Mouse (Mus musculus): ENCODE measurements around the gene Gm5965. TPM values are rescaled to one million over a fixed set of nuclear protein-coding genes. Genes with fewer than 3 reads are reported as not detected.
"Not testable (repeated sequence)": the region's sequence is repeated elsewhere in the genome, so short reads cannot be mapped to it uniquely, and the experiment has no call there.

Gene Gm5965
- polyA plus RNA-seq (2016; fragmentation: Nextera tagmentation; extraction: Ambion mirVana), result not detected in 2 replicates

GRCm38 (mm10) chr16:88777596-88777995 lies at the start of gene Gm5965:
Gm5965 (plus strand) TSS chr16:88777896.
- 90% methylated on average over 6 of the region's 6 CpGs for WGBS
- Histone ChIP-seq H3K9me3 (no peaks in the 10 kb centered on the region), H3K36me3 (no peaks in the 10 kb centered on the region), H3K27ac (no peak within 1 kb of the TSS), H3K4me2 (replicated peaks) (no peak within 1 kb of the TSS), H3K4me3 (no peak within 1 kb of the TSS), H3K27me3 (no peaks in the 10 kb centered on the region), H3K9ac (no peak within 1 kb of the TSS), H3K4me1 (no peaks in the 10 kb centered on the region)
- ATAC-seq (ENCODE audit: insufficient number of reproducible peaks, insufficient read depth, low FRiP score, low TSS enrichment), result no peak

GRCm38 (mm10) chr16:88728812-88729275 lies 48.9 kb upstream of the Gm5965 start, which contains the start of gene Krtap13-1:
Krtap13-1 (plus strand) TSS chr16:88728862.
- no peaks in the 10 kb centered on the region for H3K4me1 ChIP-seq
- no peak within 1 kb of the TSS for H3K9ac ChIP-seq
- no peak within 1 kb of the TSS for H3K27ac ChIP-seq
- H3K4me3 ChIP-seq, result no peak within 1 kb of the TSS
- H3K9me3 ChIP-seq, result no peaks in the 10 kb centered on the region
- 77% methylated on average over 4 of the region's 4 CpGs for WGBS
- no peak within 1 kb of the TSS for H3K4me2 ChIP-seq (replicated peaks)
- H3K36me3 ChIP-seq, result no peaks in the 10 kb centered on the region
- H3K27me3 ChIP-seq, result no peaks in the 10 kb centered on the region
- no peak for ATAC-seq (ENCODE audit: insufficient number of reproducible peaks, insufficient read depth, low FRiP score, low TSS enrichment)

DNA sequence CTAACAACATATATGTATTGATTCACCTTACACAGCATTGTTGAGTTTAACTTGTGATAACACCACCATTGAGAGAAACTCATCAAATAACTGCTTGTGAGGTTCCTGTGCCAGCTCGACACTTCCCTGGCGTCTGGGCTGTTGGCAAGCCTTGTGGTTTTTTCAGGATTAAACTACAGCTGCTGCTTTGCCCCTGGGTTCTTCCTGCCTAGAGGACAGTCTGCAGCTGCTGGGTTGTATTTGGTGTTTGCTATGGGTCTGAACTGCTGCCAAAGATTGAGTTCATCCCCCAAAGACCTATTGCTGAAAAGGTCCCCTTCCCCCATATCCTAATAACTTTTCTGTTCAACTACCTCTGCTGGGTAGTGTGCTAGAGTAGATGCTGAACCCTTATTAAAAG lies 42.3 kb upstream of the Gm5965 start:
- Histone ChIP-seq H3K9me3 (no peaks in the 10 kb centered on the region), H3K4me1 (no peaks in the 10 kb centered on the region), H3K9ac (no peak overlapping the region), H3K4me2 (replicated peaks) (no peak overlapping the region), H3K27me3 (no peaks in the 10 kb centered on the region), H3K36me3 (no peaks in the 10 kb centered on the region), H3K4me3 (no peak overlapping the region), H3K27ac (no peak overlapping the region)
- no peak for ATAC-seq (ENCODE audit: insufficient number of reproducible peaks, insufficient read depth, low FRiP score, low TSS enrichment)
- 68% methylated on average over 2 of the region's 2 CpGs for WGBS

DNA sequence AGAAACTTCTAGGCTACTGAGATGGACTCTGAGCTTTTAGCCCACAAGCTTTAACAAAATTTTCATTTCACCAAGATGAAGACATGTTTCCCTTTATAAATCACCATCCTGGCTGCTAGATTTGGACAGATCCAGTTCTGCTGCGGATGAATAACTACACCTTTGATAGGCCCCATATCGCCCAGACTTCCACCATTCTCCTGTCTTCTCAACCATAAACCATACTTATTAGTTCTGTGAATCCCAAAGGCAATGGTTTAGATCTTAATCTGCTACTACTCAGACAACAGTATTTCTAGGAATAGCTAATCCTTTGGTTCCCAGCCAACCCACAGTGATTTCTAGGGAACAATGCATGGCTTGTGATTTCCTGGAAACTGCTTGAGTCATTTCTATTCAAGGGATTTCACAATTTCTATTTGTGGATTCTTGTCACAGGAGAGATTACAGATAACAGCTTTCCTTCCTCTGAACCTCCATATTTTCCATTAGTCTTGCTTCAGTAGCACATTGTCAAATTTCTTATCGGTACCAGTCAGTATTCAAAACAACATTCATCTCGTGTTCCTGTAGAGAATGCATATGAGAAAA lies 32.9 kb upstream of the Gm5965 start:
- ATAC-seq (ENCODE audit: insufficient number of reproducible peaks, insufficient read depth, low FRiP score, low TSS enrichment), result no peak
- Histone ChIP-seq H3K9me3 (no peaks in the 10 kb centered on the region), H3K27me3 (no peaks in the 10 kb centered on the region), H3K36me3 (no peaks in the 10 kb centered on the region), H3K4me3 (no peak overlapping the region), H3K4me1 (no peaks in the 10 kb centered on the region), H3K4me2 (replicated peaks) (no peak overlapping the region), H3K27ac (no peak overlapping the region), H3K9ac (no peak overlapping the region)
- 83% methylated on average over 4 of the region's 4 CpGs for WGBS

- ATAC-seq (ENCODE audit: insufficient number of reproducible peaks, insufficient read depth, low FRiP score, low TSS enrichment), result no peak
- Histone ChIP-seq H3K27ac (no peak overlapping the region), H3K27me3 (no peaks in the 10 kb centered on the region), H3K36me3 (no peaks in the 10 kb centered on the region), H3K9me3 (no peaks in the 10 kb centered on the region), H3K4me3 (no peak overlapping the region), H3K4me1 (no peaks in the 10 kb centered on the region), H3K9ac (no peak overlapping the region), H3K4me2 (replicated peaks) (no peak overlapping the region)
- WGBS, result 53% methylated on average over 4 of the region's 4 CpGs
These were observed 29.8 kb upstream of the Gm5965 start for GRCm38 (mm10) chr16:88747943-88748342.

DNA sequence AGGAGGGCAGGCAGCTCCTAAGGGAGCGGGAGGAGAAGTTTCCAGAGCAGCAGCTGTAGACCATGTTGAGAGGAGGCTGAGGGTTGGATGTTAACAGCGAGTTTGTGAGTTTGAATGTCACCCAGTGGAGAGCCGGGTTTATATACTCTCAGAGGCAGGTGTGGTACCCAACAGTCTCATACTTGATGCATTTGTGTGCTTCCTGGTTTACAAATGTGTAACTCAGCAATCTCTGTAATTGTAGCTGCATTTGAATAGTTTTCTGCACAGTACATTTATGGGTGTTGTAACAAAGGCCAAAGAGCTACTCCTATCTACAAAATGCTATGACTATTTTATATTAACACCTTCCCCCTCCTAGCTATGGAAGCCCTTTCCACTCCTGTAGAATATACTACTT lies 26.2 kb upstream of the Gm5965 start, which contains the start of gene Krtap13:
Gene Krtap13 (minus strand): TSS at position 101 of the 400 bp plus-strand sequence.
- not testable (repeated sequence) for H3K27ac ChIP-seq; H3K4me2 ChIP-seq (replicated peaks); H3K27me3 ChIP-seq; H3K9ac ChIP-seq; H3K9me3 ChIP-seq; H3K4me3 ChIP-seq; H3K36me3 ChIP-seq; ATAC-seq (ENCODE audit: insufficient number of reproducible peaks, insufficient read depth, low FRiP score, low TSS enrichment); H3K4me1 ChIP-seq
- 83% methylated on average over 3 of the region's 3 CpGs for WGBS

- not testable (repeated sequence) for H3K27ac ChIP-seq; H3K27me3 ChIP-seq; H3K9me3 ChIP-seq; H3K4me3 ChIP-seq; ATAC-seq (ENCODE audit: insufficient number of reproducible peaks, insufficient read depth, low FRiP score, low TSS enrichment); H3K4me1 ChIP-seq; H3K9ac ChIP-seq; H3K4me2 ChIP-seq (replicated peaks); H3K36me3 ChIP-seq
- WGBS, result 85% methylated on average over 3 of the region's 3 CpGs
These were observed 19.1 kb upstream of the Gm5965 start, which contains the start of gene 2310034C09Rik for GRCm38 (mm10) chr16:88758547-88758946. 2310034C09Rik (plus strand) TSS chr16:88758847.

DNA sequence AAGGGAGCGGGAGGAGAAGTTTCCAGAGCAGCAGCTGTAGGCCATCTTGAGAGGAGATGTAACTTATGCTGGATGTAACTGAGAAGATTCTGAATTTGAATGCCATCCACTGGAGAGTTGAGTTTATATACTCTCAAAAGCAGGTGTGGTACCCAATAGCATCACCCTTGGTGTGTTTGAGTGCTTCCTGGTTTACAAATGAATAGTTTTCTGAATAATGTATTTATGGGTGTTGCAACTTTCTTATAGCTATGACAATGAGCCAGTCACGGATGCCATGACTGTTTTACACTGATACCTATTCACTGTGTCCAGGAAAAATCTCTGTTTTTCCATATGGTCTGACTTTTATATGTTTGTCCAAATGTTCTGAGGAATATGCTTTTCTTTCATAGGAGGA lies 3.6 kb upstream of the Gm5965 start, which contains the start of gene 2310057N15Rik:
Gene 2310057N15Rik (minus strand): TSS at position 101 of the 400 bp plus-strand sequence.
- WGBS, result 87% methylated on average over 2 of the region's 2 CpGs
- H3K27me3 ChIP-seq, result no peaks in the 10 kb centered on the region
- H3K9me3 ChIP-seq, result no peaks in the 10 kb centered on the region
- no peak within 1 kb of the TSS for H3K4me3 ChIP-seq
- no peak within 1 kb of the TSS for H3K9ac ChIP-seq
- no peak within 1 kb of the TSS for H3K27ac ChIP-seq
- H3K4me2 ChIP-seq (replicated peaks), result no peak within 1 kb of the TSS
- H3K4me1 ChIP-seq, result no peaks in the 10 kb centered on the region
- ATAC-seq (ENCODE audit: insufficient number of reproducible peaks, insufficient read depth, low FRiP score, low TSS enrichment), result no peak
- no peaks in the 10 kb centered on the region for H3K36me3 ChIP-seq

GRCm38 (mm10) chr16:88786786-88787185 lies 9.1 kb downstream of the Gm5965 start:
- no peak overlapping the region for H3K4me2 ChIP-seq (replicated peaks)
- H3K4me1 ChIP-seq, result no peaks in the 10 kb centered on the region
- H3K4me3 ChIP-seq, result no peak overlapping the region
- H3K27ac ChIP-seq, result no peak overlapping the region
- H3K36me3 ChIP-seq, result no peaks in the 10 kb centered on the region
- ATAC-seq (ENCODE audit: insufficient number of reproducible peaks, insufficient read depth, low FRiP score, low TSS enrichment), result no peak
- WGBS, result 82% methylated on average over 2 of the region's 2 CpGs
- no peaks in the 10 kb centered on the region for H3K9me3 ChIP-seq
- no peaks in the 10 kb centered on the region for H3K27me3 ChIP-seq
- no peak overlapping the region for H3K9ac ChIP-seq

GRCm38 (mm10) chr16:88811827-88812226 lies 34.1 kb downstream of the Gm5965 start, which contains the start of gene Gm20741:
Gm20741 (minus strand) TSS chr16:88812220.
- Histone ChIP-seq H3K36me3 (no peaks in the 10 kb centered on the region), H3K27me3 (no peaks in the 10 kb centered on the region), H3K4me3 (no peak within 1 kb of the TSS), H3K27ac (no peak within 1 kb of the TSS), H3K4me1 (no peaks in the 10 kb centered on the region), H3K9ac (no peak within 1 kb of the TSS), H3K4me2 (replicated peaks) (no peak within 1 kb of the TSS), H3K9me3 (no peaks in the 10 kb centered on the region)
- no peak for ATAC-seq (ENCODE audit: insufficient number of reproducible peaks, insufficient read depth, low FRiP score, low TSS enrichment)
- WGBS, result 85% methylated on average over 2 of the region's 2 CpGs

DNA sequence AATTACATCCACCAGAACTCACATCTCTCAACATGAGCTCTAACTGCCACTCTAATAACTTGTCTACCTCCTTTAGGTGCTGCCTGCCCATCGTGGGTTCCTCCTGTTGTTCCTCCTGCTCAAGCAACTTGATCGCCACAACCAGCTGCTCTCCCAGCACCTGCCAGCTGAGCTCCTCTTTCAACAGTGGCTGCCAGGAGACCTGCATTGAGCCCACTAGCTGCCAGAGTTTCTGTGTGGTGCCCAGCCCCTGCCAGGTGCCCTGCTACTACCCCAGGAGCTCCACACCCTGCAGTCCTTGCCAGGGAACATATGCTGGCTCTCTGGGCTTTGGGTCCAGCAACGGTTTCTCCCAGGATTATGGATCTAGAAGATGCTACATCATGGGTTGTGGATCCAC lies 42.4 kb downstream of the Gm5965 start, which contains the start of gene Krtap15:
Gene Krtap15 (plus strand): TSS at position 150 of the 400 bp plus-strand sequence.
- Histone ChIP-seq H3K36me3 (no peaks in the 10 kb centered on the region), H3K27me3 (no peaks in the 10 kb centered on the region), H3K4me3 (no peak within 1 kb of the TSS), H3K4me2 (replicated peaks) (no peak within 1 kb of the TSS), H3K27ac (no peak within 1 kb of the TSS), H3K9me3 (no peaks in the 10 kb centered on the region), H3K9ac (no peak within 1 kb of the TSS), H3K4me1 (no peaks in the 10 kb centered on the region)
- WGBS, result 90% methylated on average over 3 of the region's 3 CpGs
- no peak for ATAC-seq (ENCODE audit: insufficient number of reproducible peaks, insufficient read depth, low FRiP score, low TSS enrichment)

DNA sequence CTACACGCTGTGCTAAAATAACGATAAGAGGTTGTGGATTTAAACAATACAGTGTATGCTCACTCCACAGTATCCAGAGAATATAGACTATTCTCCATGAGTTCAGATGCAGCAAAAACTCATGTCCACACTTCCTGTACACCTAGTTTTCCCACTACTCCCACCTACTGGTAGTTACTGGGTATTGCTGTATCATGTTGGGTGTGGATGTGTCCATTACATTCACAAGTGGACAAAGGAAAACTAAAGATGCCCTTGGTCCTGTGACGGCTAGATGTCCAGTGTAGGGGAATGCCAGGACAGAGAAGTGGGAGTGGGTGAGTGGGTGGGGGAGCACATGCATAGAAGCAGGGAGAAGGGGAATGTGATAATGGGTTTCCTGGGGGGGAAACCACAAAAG lies 46.0 kb downstream of the Gm5965 start:
- 76% methylated on average over 3 of the region's 3 CpGs for WGBS
- ATAC-seq (ENCODE audit: insufficient number of reproducible peaks, insufficient read depth, low FRiP score, low TSS enrichment), result no peak
- Histone ChIP-seq H3K27ac (no peak overlapping the region), H3K4me3 (no peak overlapping the region), H3K4me2 (replicated peaks) (no peak overlapping the region), H3K9ac (no peak overlapping the region), H3K9me3 (no peaks in the 10 kb centered on the region), H3K36me3 (no peaks in the 10 kb centered on the region), H3K27me3 (no peaks in the 10 kb centered on the region), H3K4me1 (no peaks in the 10 kb centered on the region)
